Mouse (Mus musculus) hindbrain, embryonic 14.5 days (tissue): ENCODE results near the gene S100a5. TPM values are rescaled to one million over a fixed set of nuclear protein-coding genes. Genes with fewer than 3 reads are reported as not detected.

Experiments
- ATAC-seq: fragments of 200-750 bp; cut with Nextera tagmentation; 2 replicates; pipeline ENCODE4 v1.8.0; 2017; ENCODE audit warnings: moderate number of reproducible peaks, mild to moderate bottlenecking, moderate TSS enrichment, moderate library complexity; ENCODE audit not compliant: low FRiP score
- DNase-seq: peaks from one replicate; pipeline ENCODE4 v3.0.0-alpha.2; 2015; ENCODE audit warnings: low spot score
- H3K27ac ChIP-seq: fragments of 300-500 bp; sonication (generic); 2 replicates; pipeline ENCODE4 v1.5.1; 2014; ENCODE audit warnings: mild to moderate bottlenecking, moderate library complexity
- H3K27me3 ChIP-seq: fragments of 300-500 bp; sonication (generic); 2 replicates; pipeline ENCODE4 v1.6.1; 2014; ENCODE audit warnings: mild to moderate bottlenecking, low read length, mixed read lengths; ENCODE audit not compliant: control insufficient read depth, insufficient read depth
- H3K36me3 ChIP-seq: fragments of 300-500 bp; sonication (generic); replicated peaks from 2 replicates; pipeline ENCODE4 v1.6.1; 2014; ENCODE audit not compliant: control insufficient read depth, insufficient read depth
- H3K4me1 ChIP-seq: fragments of 300-500 bp; sonication (generic); replicated peaks from 2 replicates; pipeline ENCODE4 v1.6.1; 2014; ENCODE audit warnings: antibody characterized with exemption, low read length, mixed read lengths; ENCODE audit not compliant: control insufficient read depth, insufficient read depth
- H3K4me2 ChIP-seq: fragments of 300-500 bp; sonication (generic); replicated peaks from 2 replicates; pipeline ENCODE4 v1.6.1; 2014; ENCODE audit warnings: mild to moderate bottlenecking, moderate library complexity
- H3K4me3 ChIP-seq: fragments of 300-500 bp; sonication (generic); replicated peaks from 2 replicates; pipeline ENCODE4 v1.5.1; 2014; ENCODE audit warnings: mild to moderate bottlenecking, low read length
- H3K9ac ChIP-seq: fragments of 300-500 bp; sonication (generic); 2 replicates; pipeline ENCODE4 v1.6.1; 2014
- H3K9me3 ChIP-seq: fragments of 300-500 bp; sonication (generic); 2 replicates; pipeline ENCODE4 v1.6.1; 2016; ENCODE audit warnings: low read length; ENCODE audit not compliant: control insufficient read depth
- WGBS: fragments of 180-500 bp; shearing (Covaris S2); extraction: QIAGEN DNeasy Blood & Tissue Kit; methylation state at CpG from one replicate; pipeline ENCODE4 v1.1.7; 2014; 5-methylcytosine and 5-hydroxymethylcytosine counted together
- polyA plus RNA-seq: library from polyadenylated mRNA; unstranded; fragments of >200 nt; fragmentation: Nextera tagmentation; extraction: Ambion mirVana; gene quantifications from 2 replicates; pipeline ENCODE4 v1.2.1, GENCODE M21; 2014

S100a5 gene
- polyA plus RNA-seq, 1 experiment from 2014 or later: not detected

- H3K9ac ChIP-seq: no peak overlapping the region
- DNase-seq (no peak), ATAC-seq (no peak)
- H3K36me3 ChIP-seq: no peaks in the 10 kb centered on the region
- H3K27me3 ChIP-seq: no peaks in the 10 kb centered on the region
- H3K9me3 ChIP-seq: no peaks in the 10 kb centered on the region
- no peaks in the 10 kb centered on the region for H3K4me1 ChIP-seq
- H3K4me3 ChIP-seq: no peak overlapping the region
- H3K27ac ChIP-seq: no peak overlapping the region
- no peak overlapping the region for H3K4me2 ChIP-seq
Observed at GRCm38 (mm10) chr3:90648981-90649380, 40.7 kb downstream of the S100a5 start.

- H3K4me3 ChIP-seq: no peak overlapping the region
- no peak overlapping the region for H3K9ac ChIP-seq
- H3K9me3 ChIP-seq: no peaks in the 10 kb centered on the region
- H3K27me3 ChIP-seq: no peaks in the 10 kb centered on the region
- no peak overlapping the region for H3K27ac ChIP-seq
- ATAC-seq: no peak
- WGBS: 82% methylated on average over 2 of the region's 2 CpGs
- no peak for DNase-seq
- H3K4me1 ChIP-seq: no peaks in the 10 kb centered on the region
- H3K36me3 ChIP-seq: no peaks in the 10 kb centered on the region
- H3K4me2 ChIP-seq: no peak overlapping the region
Observed at GRCm38 (mm10) chr3:90649832-90650231, 41.5 kb downstream of the S100a5 start.

GRCm38 (mm10) chr3:90652878-90653508 is 44.7 kb downstream of the S100a5 start:
- Histone ChIP-seq H3K36me3 (no peaks in the 10 kb centered on the region), H3K27me3 (no peaks in the 10 kb centered on the region), H3K4me2 (no peak overlapping the region), H3K27ac (no peak overlapping the region), H3K9me3 (no peaks in the 10 kb centered on the region), H3K4me3 (no peak overlapping the region), H3K4me1 (no peaks in the 10 kb centered on the region), H3K9ac (no peak overlapping the region)
- WGBS: 39% methylated on average over 5 of the region's 5 CpGs
- peak; percentile 94 for DNase-seq
- peak; percentile 80 for ATAC-seq

- ATAC-seq: no peak
- H3K4me2 ChIP-seq: no peak within 1 kb of the TSS
- no peaks in the 10 kb centered on the region for H3K4me1 ChIP-seq
- no peaks in the 10 kb centered on the region for H3K36me3 ChIP-seq
- no peaks in the 10 kb centered on the region for H3K27me3 ChIP-seq
- no peak within 1 kb of the TSS for H3K4me3 ChIP-seq
- no peak within 1 kb of the TSS for H3K9ac ChIP-seq
- no peak within 1 kb of the TSS for H3K27ac ChIP-seq
- H3K9me3 ChIP-seq: no peaks in the 10 kb centered on the region
- no peak for DNase-seq
Observed at GRCm38 (mm10) chr3:90653717-90654116, 45.4 kb downstream of the S100a5 start, which contains the start of gene S100a7a. Gene S100a7a, plus strand, starts transcription at chr3:90654017.

GRCm38 (mm10) chr3:90657405-90657804 is 49.1 kb downstream of the S100a5 start:
- Histone ChIP-seq H3K4me3 (no peak overlapping the region), H3K4me2 (no peak overlapping the region), H3K9me3 (no peaks in the 10 kb centered on the region), H3K27me3 (no peaks in the 10 kb centered on the region), H3K4me1 (no peaks in the 10 kb centered on the region), H3K9ac (no peak overlapping the region), H3K36me3 (no peaks in the 10 kb centered on the region), H3K27ac (no peak overlapping the region)
- DNase-seq (no peak), ATAC-seq (no peak)
- WGBS: 70% methylated on average over 4 of the region's 4 CpGs

- no peak overlapping the region for H3K4me3 ChIP-seq
- H3K27ac ChIP-seq: no peak overlapping the region
- no peaks in the 10 kb centered on the region for H3K4me1 ChIP-seq
- no peak overlapping the region for H3K4me2 ChIP-seq
- DNase-seq: no peak
- no peaks in the 10 kb centered on the region for H3K9me3 ChIP-seq
- H3K36me3 ChIP-seq: no peaks in the 10 kb centered on the region
- no peaks in the 10 kb centered on the region for H3K27me3 ChIP-seq
- ATAC-seq: no peak
- no peak overlapping the region for H3K9ac ChIP-seq
Observed at GRCm38 (mm10) chr3:90659364-90660044, 51.2 kb downstream of the S100a5 start.

Other genes with a start within 250 kb of the S100a5 start
- 24.1 and 24.8 TPM in 2 replicates for gene Slc27a3, start 218.6 kb upstream of the S100a5 start, polyA plus RNA-seq
- 32.2 and 36.0 TPM in 2 replicates for gene Ints3, start 174.9 kb upstream of the S100a5 start, polyA plus RNA-seq
- gene Npr1, start 142.7 kb upstream of the S100a5 start, polyA plus RNA-seq: 2.8 and 4.0 TPM in 2 replicates
- gene Ilf2, start 132.4 kb upstream of the S100a5 start, polyA plus RNA-seq: 228 and 235 TPM in 2 replicates
- gene Snapin, start 117.5 kb upstream of the S100a5 start, polyA plus RNA-seq: 86.8 and 94.0 TPM in 2 replicates
- 122 and 126 TPM in 2 replicates for gene Chtop, start 99.0 kb upstream of the S100a5 start, polyA plus RNA-seq
- gene S100a1, start 94.1 kb upstream of the S100a5 start, polyA plus RNA-seq: 19.8 TPM in 2 replicates
- gene S100a13, start 94.1 kb upstream of the S100a5 start, polyA plus RNA-seq: 11.9 TPM in 2 replicates
- not detected in 2 replicates for gene S100a14, start 81.7 kb upstream of the S100a5 start, polyA plus RNA-seq
- 37.8 and 40.3 TPM in 2 replicates for gene S100a16, start 71.3 kb upstream of the S100a5 start, polyA plus RNA-seq
- gene S100a3, start 47.9 kb upstream of the S100a5 start, polyA plus RNA-seq: 2.4 and 3.4 TPM in 2 replicates
- not detected in 2 replicates for gene S100a2, start 18.3 kb upstream of the S100a5 start, polyA plus RNA-seq
- not detected in 2 replicates for gene Gm42674, start 6.6 kb upstream of the S100a5 start, polyA plus RNA-seq
- gene S100a4, start 4.8 kb upstream of the S100a5 start, polyA plus RNA-seq: 1.2 and 1.6 TPM in 2 replicates
- gene S100a6, start 4.4 kb downstream of the S100a5 start, polyA plus RNA-seq: 35.0 and 46.9 TPM in 2 replicates
- not detected in 2 replicates for gene S100a7a, start 45.5 kb downstream of the S100a5 start, polyA plus RNA-seq
- gene S100a8, start 60.5 kb downstream of the S100a5 start, polyA plus RNA-seq: 7.9 and 10.6 TPM in 2 replicates
- 8.2 and 8.4 TPM in 2 replicates for gene S100a9, start 87.2 kb downstream of the S100a5 start, polyA plus RNA-seq
- gene Pglyrp4, start 118.4 kb downstream of the S100a5 start, polyA plus RNA-seq: not detected in 2 replicates
- gene Gm5849, start 169.4 kb downstream of the S100a5 start, polyA plus RNA-seq: not detected in 2 replicates